Mouse (Mus musculus): Measurements from ENCODE around the gene Por.

DNA sequence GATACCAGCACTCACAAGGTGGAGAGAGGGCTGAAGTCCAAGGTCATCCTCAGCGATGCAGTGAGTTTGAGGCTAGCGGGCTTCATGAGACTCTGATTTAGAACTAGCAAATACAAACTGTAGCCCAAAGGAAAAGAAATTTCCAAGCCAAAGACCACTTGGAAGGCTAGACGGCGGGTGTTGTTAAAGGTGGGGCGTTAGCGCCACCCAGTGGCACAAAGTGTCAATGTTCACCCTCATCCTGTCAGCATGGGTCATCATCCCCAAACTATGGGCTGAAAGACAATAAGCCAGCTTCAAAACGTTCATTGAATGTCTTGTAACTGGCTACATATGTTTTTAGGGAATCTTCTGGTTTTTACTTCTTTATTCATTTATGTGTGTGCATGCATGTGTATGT lies 93.7 kb downstream of the Por start:
- TF ChIP-seq CTCF (IDR thresholded peaks at IDR 0.05; ENCODE audit: extremely low read depth, insufficient read depth, insufficient read length, insufficient replicate concordance) (peak; percentile 89; the same call in 1 of the 2 replicates), POLR2A (IDR thresholded peaks at IDR 0.05; ENCODE audit: low read depth, low read length) (no peak)

All from spleen, adult 2 months (tissue).